Mouse (Mus musculus) heart, postnatal 0 days (tissue): ENCODE results near the gene Myo1d.

Experiments
- CTCF ChIP-seq: IDR thresholded peaks from 2 replicates; pipeline ENCODE4 v1.5.1; 2016; ENCODE audit warnings: antibody characterized with exemption, control low read depth, low read depth
- EP300 ChIP-seq: IDR thresholded peaks from 2 replicates; pipeline ENCODE4 v1.6.1; 2016; ENCODE audit warnings: antibody characterized with exemption, low read depth

DNA sequence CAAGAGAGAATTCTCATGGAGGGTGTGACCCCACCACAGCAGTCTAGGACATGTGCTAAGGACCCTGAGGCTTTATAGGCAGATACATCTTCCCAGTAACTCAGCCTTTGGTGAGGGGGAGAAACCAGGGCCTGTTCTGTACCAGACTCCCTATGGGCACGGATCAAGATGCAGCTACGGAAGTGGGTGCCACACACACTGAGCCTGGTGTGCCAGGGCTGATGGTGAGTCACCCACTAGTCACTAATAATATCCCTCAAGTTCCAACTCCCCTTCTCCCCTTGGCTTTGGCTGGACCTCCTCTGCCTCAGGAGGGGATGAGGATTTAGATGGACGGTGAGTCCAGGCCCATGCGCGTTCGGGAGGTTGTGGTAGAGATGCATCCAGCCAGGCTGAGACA is 283.9 kb downstream of the Myo1d start:
- TF ChIP-seq CTCF (no peak), EP300 (no peak)
